Mouse (Mus musculus): ENCODE data around the gene Hoxc9.

Hoxc9 gene

DNA sequence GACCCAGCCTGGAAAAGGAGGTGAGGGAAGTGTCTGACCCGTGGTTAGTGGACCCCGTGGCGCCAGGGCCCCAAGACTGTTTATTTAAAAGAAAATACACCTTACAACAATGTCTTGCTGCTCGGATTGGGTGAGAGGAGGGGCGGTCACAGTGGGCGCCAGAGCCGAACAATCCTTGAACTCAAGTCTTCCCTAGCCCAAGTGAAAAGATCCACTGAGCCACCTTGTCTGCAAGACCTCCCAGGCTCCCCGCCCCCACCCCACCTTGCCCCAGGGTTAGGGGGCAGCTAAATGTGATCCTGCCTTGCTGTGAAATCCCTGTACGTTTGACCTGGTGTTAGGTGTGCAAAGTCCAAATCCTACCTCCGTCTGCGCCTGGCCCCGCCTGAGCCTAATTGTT, 19.3 kb upstream of the Hoxc9 start:
- no peak for DNase-seq

DNA sequence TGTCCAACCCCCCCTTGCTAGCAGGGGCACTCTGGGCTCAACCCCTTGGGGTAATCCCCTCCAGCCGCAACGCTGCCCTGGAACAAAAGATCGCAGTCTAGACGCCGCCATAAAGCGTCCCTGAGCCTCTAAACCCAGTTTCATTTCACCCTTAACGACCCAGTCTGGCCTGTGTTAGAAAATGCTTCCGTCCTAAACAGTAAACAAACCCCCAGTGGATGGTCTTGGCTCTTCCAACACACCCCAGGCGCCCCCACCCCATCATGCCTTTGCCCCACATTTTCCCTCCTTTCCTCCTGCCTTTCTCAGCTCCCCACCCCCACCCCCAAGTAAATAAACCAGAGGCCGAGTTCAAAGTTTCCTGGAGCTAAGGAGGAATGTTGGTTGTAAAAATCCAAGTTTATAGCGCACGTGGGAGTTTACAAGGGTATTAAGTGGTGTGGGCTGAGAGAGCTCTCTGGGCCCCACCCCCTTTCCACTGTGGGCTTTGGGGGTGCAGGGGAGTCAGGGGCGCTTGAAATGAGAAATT, 16.5 kb upstream of the Hoxc9 start:
- DNase-seq, result no peak

DNA sequence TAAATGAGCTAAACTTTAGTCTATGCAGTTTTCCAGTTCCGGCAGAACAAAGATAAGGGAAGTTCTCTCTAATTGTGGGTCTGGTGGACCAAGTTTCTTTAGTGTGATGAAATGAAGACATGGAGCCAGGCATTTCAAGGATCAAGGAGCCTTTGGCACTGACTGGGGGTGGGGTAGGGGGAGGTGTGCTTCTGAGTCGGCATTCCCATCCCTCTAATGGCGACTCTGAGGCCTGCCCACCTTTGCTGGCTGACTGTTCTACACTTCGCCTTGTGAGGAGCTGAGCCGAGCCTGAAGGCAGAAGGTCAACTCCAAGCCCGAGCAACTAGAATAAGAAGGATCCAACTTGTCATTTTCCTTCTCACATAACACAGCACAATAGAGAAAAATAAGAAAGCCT, 14.5 kb upstream of the Hoxc9 start:
- no peak for DNase-seq

DNA sequence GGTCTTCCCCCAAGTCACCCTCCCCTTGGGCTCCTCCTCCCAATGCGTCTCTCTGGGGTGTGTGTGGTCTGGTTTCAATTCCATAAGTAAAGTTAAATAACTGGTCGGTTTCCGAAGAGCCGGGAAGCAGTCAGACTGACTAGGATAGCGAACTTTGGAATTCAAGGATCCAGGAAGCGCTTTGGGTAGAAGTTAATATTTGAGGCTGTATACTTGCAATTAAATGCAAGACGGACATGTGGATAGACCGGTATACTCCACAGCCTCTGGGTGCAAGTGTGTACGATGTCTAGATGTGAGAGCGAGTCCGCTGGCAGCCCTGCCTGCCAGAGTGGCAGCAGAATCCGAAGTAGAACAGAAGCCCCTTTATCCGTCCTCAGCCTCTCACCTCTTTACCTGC, 13.7 kb upstream of the Hoxc9 start:
- no peak for DNase-seq

DNA sequence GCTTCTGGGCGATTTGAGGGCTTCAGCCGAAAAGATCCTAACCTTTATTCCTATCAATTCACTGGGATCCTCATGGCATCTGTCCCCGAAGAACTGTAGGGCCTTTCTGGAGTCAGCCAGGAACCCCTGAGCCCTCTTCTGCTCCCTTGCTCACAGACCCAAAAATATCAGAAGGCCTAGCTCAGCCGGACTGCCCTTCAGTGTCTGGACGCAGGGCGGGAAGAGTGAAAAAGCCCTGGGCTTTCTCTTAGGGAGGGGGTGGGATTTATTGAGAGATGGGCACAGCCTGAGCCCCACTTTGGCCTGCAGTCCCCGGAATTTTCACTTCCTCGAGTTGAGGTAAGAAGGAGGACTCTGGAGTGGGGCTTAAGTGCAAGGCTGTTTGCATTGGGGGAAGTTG, 13.0 kb upstream of the Hoxc9 start:
- DNase-seq, result no peak

DNA sequence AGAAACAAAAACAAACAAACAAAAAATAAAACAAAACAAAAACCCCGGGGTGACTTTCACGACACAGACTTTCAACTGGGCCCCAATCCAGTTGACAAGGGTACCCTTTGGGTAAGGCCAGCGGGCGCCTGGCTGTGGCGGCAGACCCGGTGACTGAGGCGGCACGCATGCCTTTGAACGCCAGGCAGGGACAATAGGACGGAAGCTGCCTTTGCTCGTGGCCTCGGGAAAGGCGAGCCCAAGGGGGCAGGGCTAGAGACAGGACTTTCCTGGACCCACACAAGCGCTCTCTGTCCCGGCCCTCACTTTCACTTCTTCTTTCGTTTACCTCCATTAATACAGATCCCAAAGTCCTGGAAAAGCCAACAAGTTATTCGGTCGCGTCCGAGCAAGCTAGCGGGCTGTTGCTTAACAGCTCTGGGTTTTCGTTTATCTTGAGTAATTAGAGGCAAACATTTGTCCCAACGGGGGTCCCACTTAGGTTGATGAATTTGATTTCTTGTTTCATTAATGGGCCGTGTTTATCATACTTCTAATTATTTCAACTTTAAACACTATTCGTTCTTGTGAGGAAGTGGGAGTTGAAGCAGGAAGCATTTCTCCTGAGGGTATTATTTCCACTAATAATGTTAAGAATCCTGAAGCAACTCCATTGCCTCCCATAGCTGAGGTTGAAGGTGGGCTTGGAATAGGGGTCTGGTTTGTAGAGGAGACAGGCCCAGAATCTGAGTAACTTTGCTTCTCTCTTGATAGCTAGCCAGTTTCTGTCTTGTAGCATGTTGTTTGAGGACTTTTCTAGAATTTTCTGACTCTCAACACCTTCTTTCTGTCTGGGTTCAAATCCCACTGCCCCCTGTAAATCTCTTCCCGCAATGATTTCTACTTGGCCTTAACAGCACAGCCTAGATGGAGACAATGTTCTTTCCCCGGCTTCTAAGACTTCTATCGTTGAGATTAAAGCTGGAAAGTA, 12.3 kb upstream of the Hoxc9 start:
- no peak for DNase-seq

DNA sequence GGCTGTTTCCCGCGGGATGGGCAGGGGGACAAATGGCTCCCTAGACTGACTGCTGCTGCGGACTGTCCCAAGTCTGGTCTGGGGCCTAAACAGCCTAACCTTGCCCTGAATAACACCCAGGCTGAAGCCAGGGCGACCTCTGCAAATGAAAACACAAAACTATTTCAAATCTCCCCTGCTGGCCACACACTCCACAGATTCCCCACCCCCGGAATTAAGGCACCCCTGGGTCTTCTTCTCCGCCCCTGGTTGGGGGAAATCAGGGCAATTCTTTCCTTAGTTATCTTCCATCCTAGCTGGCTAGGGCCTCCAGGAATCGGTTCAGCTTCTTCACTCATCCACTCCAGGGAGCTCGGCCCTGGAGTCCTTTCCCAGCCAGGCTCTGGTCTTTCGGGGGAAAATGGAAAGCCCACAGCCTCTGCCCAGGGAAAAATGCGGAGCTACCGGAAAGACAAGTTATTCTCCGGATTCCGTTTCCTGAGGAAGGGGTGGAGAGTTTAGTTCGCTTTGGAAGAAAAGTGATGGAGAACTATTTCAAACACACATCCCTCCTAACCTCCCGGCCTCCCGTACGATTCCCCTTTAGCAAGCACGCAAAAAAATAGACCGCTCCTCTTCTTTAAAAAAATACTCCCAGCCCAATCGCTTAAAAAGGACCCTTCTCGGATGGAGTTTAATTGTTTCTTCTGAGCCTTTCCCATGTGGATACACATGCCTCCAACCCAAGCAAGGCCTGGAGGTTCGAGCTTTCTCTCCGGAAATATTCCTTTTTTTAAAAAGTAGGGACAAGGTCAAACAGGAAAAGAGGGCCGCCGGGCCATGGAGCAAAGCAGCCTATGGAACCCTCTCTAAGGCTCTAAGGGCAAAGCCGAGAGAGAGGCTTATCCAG, 11.0 kb upstream of the Hoxc9 start:
- DNase-seq, result no peak

DNA sequence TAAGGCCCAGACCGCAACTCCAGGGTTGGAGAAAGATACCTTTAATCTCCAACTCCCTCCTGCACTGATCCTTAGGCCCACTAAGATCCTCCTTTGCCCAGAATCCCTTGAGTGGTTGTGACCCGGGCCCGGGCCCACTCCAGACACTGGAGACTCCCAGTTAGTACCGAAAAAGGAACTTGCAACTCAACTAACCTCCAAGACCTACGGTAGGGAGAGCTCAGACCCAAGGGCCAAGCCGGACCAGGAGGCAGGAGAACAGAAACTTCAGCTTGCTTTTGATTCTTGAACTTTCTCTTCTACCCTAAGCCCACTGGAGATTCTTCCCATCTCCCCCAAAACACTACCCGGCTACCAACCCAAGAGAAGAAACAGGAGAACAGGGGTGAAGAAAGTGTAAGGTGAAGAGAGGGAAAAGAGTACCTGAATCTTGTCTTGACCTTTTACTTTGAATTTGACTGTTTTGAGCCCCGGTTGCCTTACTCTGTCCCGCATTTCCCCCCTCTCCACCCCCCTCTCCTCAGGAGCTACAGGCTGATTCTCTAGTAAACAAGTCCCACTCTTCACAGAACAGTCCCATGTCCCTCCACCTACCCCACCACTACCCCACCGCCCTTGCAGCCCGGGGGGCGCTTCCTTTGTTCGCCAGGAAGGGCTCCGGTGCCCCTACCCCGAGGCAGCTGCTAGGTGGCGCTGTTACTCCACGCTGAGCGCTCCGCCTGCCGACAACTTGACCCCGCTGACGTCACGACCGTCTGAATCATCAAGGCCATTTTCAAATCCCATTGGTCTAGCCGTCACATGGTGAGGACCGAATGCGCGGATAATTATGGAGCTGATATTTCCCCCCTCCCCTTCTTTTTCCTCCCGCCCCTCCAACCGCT, 10.1 kb upstream of the Hoxc9 start:
- DNase-seq, result peak; percentile 52 to 63

DNA sequence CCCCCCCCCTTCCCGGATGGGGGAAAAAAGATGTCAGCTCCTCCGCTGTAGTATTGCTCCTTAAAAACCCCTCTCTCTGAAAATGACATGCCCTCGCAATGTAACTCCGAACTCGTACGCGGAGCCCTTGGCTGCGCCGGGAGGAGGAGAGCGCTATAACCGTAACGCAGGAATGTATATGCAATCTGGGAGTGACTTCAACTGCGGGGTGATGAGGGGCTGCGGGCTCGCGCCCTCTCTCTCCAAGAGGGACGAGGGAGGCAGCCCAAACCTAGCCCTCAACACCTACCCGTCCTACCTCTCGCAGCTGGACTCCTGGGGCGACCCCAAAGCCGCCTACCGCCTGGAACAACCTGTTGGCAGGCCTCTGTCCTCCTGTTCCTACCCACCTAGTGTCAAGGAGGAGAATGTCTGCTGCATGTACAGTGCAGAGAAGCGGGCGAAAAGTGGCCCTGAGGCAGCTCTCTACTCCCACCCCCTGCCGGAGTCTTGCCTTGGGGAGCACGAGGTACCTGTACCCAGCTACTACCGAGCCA, 9.4 kb upstream of the Hoxc9 start, which contains the start of gene Hoxc10:
Hoxc10 (plus strand) TSS at position 21 of the 536 bp plus-strand sequence.
- no peak for DNase-seq

DNA sequence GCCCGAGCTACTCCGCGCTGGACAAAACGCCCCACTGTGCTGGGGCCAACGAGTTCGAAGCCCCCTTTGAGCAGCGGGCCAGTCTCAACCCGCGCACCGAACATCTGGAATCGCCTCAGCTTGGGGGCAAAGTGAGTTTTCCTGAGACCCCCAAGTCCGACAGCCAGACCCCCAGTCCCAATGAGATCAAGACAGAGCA, 9.0 kb upstream of the Hoxc9 start, which contains the start of gene Hoxc5:
Hoxc5 (plus strand) TSS at position 132 of the 199 bp plus-strand sequence.
- DNase-seq, result no peak

DNA sequence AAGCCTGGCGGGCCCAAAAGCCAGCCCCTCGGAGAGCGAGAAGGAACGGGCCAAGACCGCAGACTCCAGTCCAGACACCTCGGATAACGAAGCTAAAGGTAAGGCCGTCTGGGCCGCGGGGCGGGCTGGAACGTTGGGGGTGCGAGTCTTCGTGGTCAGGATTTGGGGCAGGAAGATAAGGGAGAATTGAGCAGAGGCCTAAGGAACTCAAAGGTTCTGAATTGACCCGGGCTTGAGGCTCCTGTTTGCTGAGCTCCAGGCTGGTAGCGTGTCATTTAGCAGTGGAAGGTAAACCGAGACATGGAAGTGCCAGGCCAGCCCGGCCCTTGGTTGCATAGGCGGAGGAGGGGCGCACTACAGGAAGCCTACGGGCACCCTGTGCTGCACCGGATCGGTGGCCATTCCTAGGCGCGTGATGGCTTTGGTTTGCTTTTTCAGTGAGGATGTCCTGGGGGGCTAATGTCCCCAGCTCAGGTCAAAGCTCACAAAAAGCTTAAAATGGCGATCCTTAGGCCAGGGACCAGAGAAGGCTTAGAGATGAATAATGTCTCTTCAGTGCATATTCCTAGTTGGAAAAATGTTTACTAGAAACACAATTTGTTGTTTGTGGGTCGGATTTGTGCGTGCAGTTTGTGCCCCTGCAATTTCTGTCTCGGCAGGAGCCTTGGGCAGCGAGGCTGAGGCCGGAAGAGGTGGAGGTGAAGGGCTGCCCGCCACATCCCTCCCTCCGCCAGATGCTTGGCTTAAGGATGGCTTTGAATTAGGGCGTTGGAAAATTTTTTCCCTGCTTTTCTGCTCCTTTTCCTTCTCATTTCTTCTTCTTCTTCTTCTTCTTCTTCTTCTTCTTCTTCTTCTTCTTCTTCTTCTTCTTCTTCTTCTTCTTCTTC, 8.5 kb upstream of the Hoxc9 start:
- DNase-seq, result no peak

DNA sequence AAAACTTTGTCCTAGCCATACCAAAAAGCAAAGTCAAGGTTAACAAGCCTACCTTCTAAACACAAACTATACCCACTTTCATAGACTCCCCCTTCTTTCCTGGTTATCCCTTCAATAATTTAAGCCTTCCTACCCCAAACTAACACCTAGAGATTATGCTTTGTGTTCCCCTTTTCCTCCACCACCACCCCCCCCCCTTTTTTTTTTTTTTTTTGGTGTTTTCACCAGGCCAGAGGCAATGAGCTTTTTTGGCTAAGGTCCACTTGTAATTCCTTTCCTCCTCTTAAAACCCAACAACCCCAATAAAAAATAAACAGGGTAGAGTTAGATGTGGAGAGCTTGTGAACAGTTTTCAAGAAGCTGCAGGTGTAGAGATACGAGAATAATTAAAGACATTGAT, 6.9 kb upstream of the Hoxc9 start:
- DNase-seq, result no peak

DNA sequence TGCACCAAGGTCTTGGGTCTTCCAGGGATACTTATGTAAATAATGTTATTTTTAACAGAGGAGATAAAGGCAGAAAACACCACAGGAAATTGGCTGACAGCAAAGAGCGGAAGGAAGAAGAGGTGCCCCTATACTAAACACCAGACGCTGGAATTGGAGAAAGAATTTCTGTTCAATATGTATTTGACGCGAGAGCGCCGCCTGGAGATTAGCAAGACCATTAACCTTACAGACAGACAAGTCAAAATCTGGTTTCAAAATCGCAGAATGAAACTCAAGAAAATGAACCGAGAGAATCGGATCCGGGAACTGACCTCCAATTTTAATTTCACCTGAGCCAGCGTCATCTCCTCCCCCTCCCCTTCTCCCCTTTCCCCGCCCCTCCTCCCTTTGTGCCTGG, 5.5 kb upstream of the Hoxc9 start:
- DNase-seq, result no peak

DNA sequence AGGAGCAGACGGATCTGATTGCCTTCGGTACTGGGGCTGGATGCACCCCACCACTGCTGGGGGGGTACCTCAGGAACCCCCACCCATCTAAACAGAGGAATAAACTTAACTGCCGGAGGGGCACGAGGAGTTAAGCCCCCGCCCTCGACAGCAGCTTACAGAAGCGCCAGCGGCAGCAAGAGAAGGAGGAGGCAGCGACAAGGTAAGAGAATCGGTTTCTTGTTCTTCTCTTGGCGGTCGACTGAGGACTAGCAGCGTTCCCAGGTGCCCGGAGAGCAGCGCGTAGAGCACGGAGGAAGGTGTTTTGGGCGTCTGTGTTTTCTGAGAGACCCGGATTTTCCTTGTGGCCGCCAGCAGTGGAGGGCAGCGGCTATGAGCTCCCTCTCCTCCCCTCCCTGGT, 4.0 kb upstream of the Hoxc9 start:
- no peak for DNase-seq

DNA sequence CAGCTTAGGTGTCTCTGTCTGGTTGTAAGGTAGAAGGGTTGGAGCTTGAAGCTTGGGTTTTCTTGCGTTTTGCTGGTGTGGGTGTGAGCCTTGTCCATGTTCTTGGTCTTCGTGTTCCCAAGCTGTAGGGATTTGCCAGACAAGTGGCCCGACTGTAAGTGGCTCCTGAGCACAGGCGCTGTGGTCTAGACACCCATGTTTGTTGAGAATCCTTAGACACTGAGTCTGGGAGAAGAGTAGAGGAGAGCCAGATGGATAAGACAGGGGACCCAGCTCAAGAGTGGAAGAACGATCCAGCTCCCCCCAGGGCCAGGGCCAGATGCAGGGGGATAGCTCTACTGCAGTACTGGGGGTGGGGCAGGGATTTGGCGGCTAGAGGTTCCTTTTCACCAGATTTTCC, 3.5 kb upstream of the Hoxc9 start:
- DNase-seq, result no peak

DNA sequence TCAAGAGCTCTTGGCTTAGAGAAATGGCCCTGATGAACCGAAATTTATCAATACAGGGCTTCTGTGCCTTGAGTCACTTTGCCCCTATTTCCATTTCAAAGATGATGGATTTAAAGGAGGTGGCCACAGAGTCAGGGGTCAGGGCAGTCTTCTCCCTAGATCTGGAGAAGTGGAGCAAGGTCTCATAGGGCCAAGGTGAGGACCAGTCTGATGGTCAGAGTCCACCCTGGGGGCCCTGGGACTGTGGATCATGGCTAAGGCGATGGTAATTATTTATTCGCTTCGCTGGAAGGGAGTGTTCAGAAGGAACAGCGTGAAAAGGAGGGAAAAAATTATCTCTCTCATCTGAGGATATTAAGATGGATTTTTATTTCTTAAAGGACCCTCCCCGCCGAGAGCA, 1.2 kb upstream of the Hoxc9 start:
- no peak for DNase-seq

DNA sequence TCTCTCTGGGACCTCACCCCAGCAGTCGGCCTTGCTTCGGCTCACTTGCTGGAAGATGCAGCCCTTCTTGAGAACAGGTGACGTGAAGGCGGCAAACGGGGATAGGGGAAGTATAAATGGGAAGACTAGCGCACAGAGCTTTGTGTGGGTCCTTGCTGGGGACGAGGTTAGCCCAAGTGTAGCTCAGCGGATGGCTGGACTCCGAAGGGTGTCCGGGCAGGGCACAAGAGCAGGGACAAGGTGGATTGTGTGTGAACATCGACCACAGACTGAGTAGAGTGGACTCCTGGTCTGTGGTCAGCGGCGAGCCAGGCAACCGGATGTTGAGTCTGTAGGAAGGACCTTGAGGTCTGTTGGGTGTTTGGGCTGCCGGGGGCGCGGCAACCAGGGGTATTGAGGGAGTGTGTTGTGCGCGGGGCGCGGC, 539 bp upstream of the Hoxc9 start:
- DNase-seq, result no peak

DNA sequence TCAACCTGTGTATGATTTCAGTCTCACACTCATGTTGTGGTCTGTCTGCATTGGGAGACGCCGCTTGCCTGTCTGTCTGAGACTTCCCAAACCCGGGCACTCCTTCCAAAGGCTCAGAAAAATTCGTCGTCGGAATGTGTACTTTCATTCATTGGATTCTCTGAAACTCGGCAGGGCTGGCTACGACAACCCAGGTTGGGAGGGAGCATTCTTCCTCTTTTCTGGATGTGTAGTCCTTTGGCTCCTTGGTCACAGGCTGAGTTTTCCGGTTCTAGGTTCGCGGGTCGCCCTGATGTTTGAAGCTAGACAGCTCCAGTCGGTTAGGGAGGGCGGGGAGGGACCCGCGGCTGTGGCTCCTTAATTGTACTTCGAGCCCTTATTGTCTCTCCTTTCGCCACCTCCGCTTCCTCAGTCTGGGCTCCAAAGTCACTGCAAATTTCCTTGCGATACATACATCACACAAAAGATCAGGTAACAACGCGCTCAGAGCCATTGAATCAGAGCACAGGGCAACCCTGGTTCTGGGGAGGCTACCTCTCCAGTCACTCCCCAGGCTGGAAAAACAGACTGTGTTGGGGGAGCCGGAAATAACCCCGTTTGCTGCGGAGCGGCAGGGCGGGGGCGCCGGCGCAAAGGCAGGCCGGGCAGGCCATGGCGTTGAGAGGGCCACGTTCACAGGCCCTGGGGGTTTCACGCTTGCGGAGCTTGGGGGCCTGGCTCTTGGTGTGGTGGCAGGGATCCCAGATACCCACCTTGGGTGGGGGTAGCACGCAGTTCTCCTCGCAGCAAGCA, 588 bp downstream of the Hoxc9 start:
- DNase-seq, result peak in 1 of 2 experiments; percentile 28

DNA sequence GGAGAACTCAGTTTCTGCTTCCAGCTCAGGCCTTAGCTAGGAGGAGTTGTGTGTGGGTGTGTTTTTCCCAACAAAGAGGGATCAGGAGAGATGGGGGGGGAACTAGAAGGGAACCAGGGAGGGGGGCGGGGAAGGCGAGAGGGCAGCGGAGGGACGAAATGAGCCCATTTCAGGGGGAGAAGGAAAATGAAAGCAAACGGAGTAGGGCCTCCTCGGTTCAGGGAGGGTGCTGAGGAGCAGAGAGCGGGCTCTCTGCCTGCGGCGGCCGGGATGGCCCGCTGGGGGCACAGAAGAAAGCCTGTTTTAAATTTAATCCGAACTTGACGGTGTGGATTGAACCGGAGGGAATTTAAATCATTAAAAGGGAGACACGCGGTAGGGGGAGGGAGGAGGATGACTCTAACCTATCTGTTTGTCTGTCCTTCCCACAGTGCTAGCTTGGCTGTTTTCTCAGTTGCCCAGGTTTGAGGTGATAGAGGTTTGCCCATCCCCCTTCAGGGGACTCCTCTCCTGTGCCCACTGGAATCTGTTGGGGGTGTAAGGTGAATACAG, 1.3 kb downstream of the Hoxc9 start:
- DNase-seq, result no peak

All from spleen, adult 18-20 months (tissue).